Mouse (Mus musculus) testis, adult 2 months (tissue): ENCODE results near the gene Vamp1.
"Not testable (repeated sequence)": the region's sequence is repeated elsewhere in the genome, so short reads cannot be mapped to it uniquely, and the experiment has no call there.

Source experiments
- CTCF ChIP-seq: fragments of 200-500 bp; IDR thresholded peaks from 2 replicates; pipeline ENCODE4 v1.5.1; 2012; ENCODE audit warnings: low read depth, mild to moderate bottlenecking, inconsistent platforms, low read length, moderate library complexity; ENCODE audit not compliant: control insufficient read depth, insufficient read depth, insufficient replicate concordance
- POLR2A ChIP-seq: fragments of 200-500 bp; IDR thresholded peaks from 2 replicates; pipeline ENCODE4 v1.6.1; 2012; ENCODE audit warnings: low read depth, mild to moderate bottlenecking, inconsistent platforms, low read length, moderate library complexity; ENCODE audit not compliant: control insufficient read depth

GRCm38 (mm10) chr6:125282721-125283120 is 67.4 kb downstream of the Vamp1 start:
- TF ChIP-seq POLR2A, CTCF: not testable (repeated sequence)
